Mouse (Mus musculus) liver, embryonic 13.5 days (tissue): ENCODE data around the gene Edn1. TPM values are rescaled to one million over a fixed set of nuclear protein-coding genes. Genes with fewer than 3 reads are reported as not detected.
A peak's percentile ranks its signal among the peaks of the same experiment; 100 is the strongest.

Experiments
- ATAC-seq: fragments of 200-750 bp; cut with Nextera tagmentation; 2 replicates; pipeline ENCODE4 v1.8.0; 2017; ENCODE audit warnings: low read depth, mild to moderate bottlenecking, moderate number of reproducible peaks, moderate library complexity
- DNase-seq: peaks from one replicate; pipeline ENCODE4 v3.0.0; 2022
- H3K27ac ChIP-seq: fragments of 300-500 bp; sonication (generic); 2 replicates; pipeline ENCODE4 v1.5.1; 2015; ENCODE audit warnings: moderate library complexity, mild to moderate bottlenecking, inconsistent platforms
- H3K27me3 ChIP-seq: fragments of 300-500 bp; sonication (generic); 2 replicates; pipeline ENCODE4 v1.6.1; 2015; ENCODE audit warnings: mild to moderate bottlenecking, inconsistent platforms
- H3K36me3 ChIP-seq: fragments of 300-500 bp; sonication (generic); 2 replicates; pipeline ENCODE4 v1.6.1; 2015; ENCODE audit warnings: mild to moderate bottlenecking, inconsistent platforms
- H3K4me1 ChIP-seq: fragments of 300-500 bp; sonication (generic); replicated peaks from 2 replicates; pipeline ENCODE4 v1.6.1; 2015; ENCODE audit warnings: inconsistent platforms
- H3K4me2 ChIP-seq: fragments of 300-500 bp; sonication (generic); 2 replicates; pipeline ENCODE4 v1.6.1; 2015; ENCODE audit warnings: inconsistent platforms, mild to moderate bottlenecking, moderate library complexity
- H3K4me3 ChIP-seq: fragments of 300-500 bp; sonication (generic); replicated peaks from 2 replicates; pipeline ENCODE4 v1.5.1; 2015; ENCODE audit warnings: mild to moderate bottlenecking, inconsistent platforms
- H3K9ac ChIP-seq: fragments of 300-500 bp; sonication (generic); 2 replicates; pipeline ENCODE4 v1.6.1; 2015; ENCODE audit warnings: mild to moderate bottlenecking, inconsistent platforms
- H3K9me3 ChIP-seq: fragments of 300-500 bp; sonication (generic); replicated peaks from 2 replicates; pipeline ENCODE4 v1.6.1; 2016; ENCODE audit warnings: inconsistent platforms
- WGBS: fragments of 180-500 bp; shearing (Covaris S2); methylation state at CpG from one replicate; pipeline ENCODE4 v1.1.7; 2015; ENCODE audit not compliant: insufficient replicate concordance; 5-methylcytosine and 5-hydroxymethylcytosine counted together
- polyA plus RNA-seq: library from polyadenylated mRNA; unstranded; fragments of >200 nt; fragmentation: Nextera tagmentation; extraction: Ambion mirVana; gene quantifications from 2 replicates; pipeline ENCODE4 v1.2.1, GENCODE M21; 2015

Edn1 gene
- polyA plus RNA-seq: 0.46 and 0.53 TPM in 2 replicates

DNA sequence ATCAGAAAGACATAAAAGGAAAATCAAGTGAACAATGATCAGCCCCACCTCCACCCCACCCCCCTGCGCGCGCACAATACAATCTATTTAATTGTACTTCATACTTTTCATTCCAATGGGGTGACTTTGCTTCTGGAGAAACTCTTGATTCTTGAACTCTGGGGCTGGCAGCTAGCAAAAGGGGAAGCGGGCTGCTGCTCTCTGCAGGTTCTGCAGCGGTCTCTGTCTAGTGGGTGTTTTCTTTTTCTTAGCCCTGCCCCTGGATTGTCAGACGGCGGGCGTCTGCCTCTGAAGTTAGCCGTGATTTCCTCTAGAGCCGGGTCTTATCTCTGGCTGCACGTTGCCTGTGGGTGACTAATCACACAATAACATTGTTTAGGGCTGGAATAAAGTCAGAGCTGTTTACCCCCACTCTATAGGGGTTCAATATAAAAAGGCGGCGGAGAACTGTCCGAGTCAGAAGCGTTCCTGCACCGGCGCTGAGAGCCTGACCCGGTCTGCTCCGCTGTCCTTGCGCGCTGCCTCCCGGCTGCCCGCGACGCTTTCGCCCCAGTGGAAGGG lies at the start of gene Edn1:
TSS of gene Edn1 (plus strand) at position 316 of the 561 bp plus-strand sequence.
- Histone ChIP-seq H3K27me3 (peaks cover 68% of the 10 kb centered on the region), H3K9me3 (no peaks in the 10 kb centered on the region), H3K9ac (no peak within 1 kb of the TSS), H3K4me3 (peak within 1 kb of the TSS; percentile 43), H3K27ac (no peak within 1 kb of the TSS), H3K4me2 (peak within 1 kb of the TSS; percentile 58), H3K4me1 (0 out of 2 replicates have a peak, but pooled peaks cover 3% of the 10 kb centered on the region), H3K36me3 (no peaks in the 10 kb centered on the region)
- ATAC-seq (peak; percentile 68), DNase-seq (peak; percentile 30)
- under 1% methylated on average over 26 of the region's 26 CpGs for WGBS

DNA sequence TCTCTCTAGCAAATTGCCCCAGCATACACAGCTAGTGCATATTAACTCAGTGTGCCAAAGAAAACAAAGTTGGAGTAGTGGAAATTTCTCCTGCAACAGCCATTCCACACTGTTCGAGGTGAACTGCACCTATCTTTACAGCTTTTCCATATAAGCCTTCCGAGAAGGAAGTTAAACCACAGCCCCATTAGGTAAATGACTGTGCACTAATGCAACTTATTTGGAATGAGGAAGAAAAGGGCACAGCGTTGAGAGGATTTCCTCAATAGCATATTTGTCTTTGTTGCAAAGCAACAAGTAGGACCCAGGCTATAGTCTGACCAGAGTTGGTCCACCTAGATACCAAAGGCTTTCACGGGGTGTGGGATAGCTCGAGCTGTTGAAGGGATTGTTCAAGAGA lies 47.5 kb upstream of the Edn1 start:
- Histone ChIP-seq H3K4me3 (no peak overlapping the region), H3K4me2 (no peak overlapping the region), H3K9me3 (no peaks in the 10 kb centered on the region), H3K27ac (no peak overlapping the region), H3K9ac (no peak overlapping the region), H3K27me3 (no peaks in the 10 kb centered on the region), H3K4me1 (no peaks in the 10 kb centered on the region), H3K36me3 (no peaks in the 10 kb centered on the region)
- WGBS: 32% methylated on average over 5 of the region's 5 CpGs
- DNase-seq (no peak), ATAC-seq (no peak)

DNA sequence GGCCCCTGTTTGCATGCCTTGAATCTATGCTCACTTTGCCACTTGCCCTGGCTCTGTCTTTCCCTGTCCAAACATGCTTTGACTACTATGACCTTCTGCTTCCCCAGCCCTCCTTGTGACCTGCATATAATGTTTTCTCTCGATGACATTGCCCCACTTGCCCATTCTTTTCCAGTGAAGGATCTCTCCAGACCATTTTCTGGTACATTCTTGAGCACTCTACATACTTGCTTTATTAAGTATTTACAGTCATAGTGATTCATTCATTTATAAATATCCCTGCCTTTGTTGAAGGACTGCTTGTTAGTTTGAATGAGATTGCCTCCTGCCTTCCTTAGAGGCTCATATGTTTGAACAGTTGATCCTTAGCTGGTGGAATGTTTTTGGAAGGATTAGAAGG lies 46.2 kb upstream of the Edn1 start:
- 59% methylated on average over 1 of the region's 1 CpGs for WGBS

DNA sequence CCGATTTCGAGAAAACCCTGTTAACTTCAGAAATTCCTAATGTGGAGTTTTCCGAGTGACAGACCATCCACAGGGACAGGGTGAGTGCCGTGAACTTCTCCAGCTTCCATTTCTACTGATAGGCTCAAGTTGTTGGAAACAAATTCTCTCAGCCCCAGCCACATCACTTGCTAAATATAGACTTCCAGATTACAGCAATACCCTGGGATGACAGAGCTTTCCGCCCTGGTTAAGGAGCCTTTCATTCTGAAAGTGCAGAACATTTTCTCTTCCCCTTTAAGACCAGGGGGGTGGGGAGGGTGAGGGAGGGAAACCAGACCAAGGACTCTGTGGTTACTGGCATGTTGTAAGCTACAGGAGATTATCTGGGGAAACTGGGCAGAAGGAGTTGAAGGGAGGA lies 42.9 kb upstream of the Edn1 start:
- H3K4me2 ChIP-seq: no peak overlapping the region
- no peak overlapping the region for H3K9ac ChIP-seq
- no peak overlapping the region for H3K27ac ChIP-seq
- WGBS: 36% methylated on average over 5 of the region's 5 CpGs
- no peaks in the 10 kb centered on the region for H3K4me1 ChIP-seq
- ATAC-seq (no peak), DNase-seq (no peak)
- no peaks in the 10 kb centered on the region for H3K9me3 ChIP-seq
- H3K27me3 ChIP-seq: no peaks in the 10 kb centered on the region
- H3K36me3 ChIP-seq: no peaks in the 10 kb centered on the region
- no peak overlapping the region for H3K4me3 ChIP-seq

More for the DNA sequence above, 46.2 kb upstream of the Edn1 start:
- no peaks in the 10 kb centered on the region for H3K9me3 ChIP-seq
- no peak overlapping the region for H3K27ac ChIP-seq
- no peak overlapping the region for H3K9ac ChIP-seq
- no peaks in the 10 kb centered on the region for H3K27me3 ChIP-seq
- no peaks in the 10 kb centered on the region for H3K36me3 ChIP-seq
- no peak overlapping the region for H3K4me3 ChIP-seq
- H3K4me2 ChIP-seq: no peak overlapping the region
- ATAC-seq (no peak), DNase-seq (no peak)
- no peaks in the 10 kb centered on the region for H3K4me1 ChIP-seq

DNA sequence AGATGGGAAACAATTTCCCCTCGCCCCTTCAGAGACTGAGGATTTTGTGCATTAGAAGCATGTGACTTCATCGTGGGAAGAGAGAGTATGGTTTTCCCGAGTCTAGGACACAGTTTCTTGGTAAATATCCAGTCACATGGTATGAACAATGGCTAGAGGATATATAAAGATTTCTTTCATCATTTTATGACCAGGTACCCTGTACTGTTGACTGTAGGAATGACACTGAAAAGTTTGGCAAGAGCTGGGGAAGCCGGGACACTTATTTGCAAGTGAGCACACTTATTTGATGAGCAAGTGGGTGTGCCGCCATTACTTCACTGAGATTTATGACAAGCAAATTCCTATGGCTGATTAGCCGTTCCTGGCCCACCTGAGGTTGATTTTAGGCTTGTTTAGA lies 40.6 kb upstream of the Edn1 start:
- ATAC-seq (no peak), DNase-seq (no peak)
- Histone ChIP-seq H3K4me2 (no peak overlapping the region), H3K27ac (no peak overlapping the region), H3K27me3 (no peaks in the 10 kb centered on the region), H3K4me1 (no peaks in the 10 kb centered on the region), H3K36me3 (no peaks in the 10 kb centered on the region), H3K4me3 (no peak overlapping the region), H3K9ac (no peak overlapping the region), H3K9me3 (no peaks in the 10 kb centered on the region)
- whole genome bisulfite sequencing: 71% methylated on average over 6 of the region's 6 CpGs

DNA sequence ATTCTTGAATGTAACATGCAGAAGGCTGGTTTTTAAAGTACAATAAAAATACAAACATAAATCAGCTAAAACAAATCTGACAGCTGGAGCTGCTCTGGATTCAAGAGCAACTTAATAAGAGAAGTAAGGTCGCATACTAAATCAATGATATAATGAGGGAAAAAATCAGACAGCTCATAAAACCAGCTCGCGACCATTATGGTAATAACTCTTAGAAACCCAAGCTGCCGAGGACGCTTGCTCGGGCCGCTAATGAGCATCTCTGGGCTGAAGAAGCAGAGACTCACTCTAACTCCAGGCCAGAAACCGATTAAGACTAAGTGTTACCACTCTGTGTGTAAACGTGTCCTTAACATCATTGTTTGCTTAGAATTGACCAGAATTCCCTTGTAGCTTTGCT lies 31.2 kb upstream of the Edn1 start:
- no peaks in the 10 kb centered on the region for H3K4me1 ChIP-seq
- 73% methylated on average over 9 of the region's 9 CpGs for WGBS
- H3K9ac ChIP-seq: no peak overlapping the region
- DNase-seq: no peak
- H3K9me3 ChIP-seq: no peaks in the 10 kb centered on the region
- no peak overlapping the region for H3K27ac ChIP-seq
- no peak overlapping the region for H3K4me2 ChIP-seq
- no peak overlapping the region for H3K4me3 ChIP-seq
- ATAC-seq: no peak
- H3K36me3 ChIP-seq: no peaks in the 10 kb centered on the region
- no peaks in the 10 kb centered on the region for H3K27me3 ChIP-seq

DNA sequence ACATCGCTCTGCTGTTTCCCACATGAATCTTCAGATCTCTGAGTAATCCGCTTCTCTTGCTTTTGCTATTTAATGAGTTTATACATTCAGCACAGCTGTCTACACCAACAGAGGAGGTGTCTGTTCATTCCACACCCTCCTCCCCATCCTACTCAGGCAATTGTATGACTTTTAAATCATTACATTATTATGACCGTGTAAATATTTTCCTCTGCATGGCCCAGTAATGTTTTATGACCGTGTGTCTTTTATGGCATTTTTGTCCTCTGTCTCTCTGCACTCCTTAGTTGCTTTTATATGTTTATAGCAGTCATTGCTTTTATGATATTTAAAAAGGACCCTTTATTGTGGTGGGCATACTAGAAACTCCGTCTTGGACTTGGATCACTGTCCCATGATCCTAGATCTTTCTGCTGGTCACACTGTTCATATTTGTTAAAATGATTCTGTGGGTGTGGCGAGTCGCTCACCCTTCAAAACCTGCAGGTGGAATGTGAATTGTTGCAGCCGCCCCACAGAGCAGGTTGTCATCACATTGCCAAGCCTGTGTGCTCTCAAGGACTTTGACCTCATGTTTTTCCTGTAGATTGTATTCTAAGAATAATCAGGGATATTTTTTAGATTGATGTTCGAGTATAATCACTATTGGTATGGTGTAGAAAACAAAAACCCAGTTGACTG lies 24.4 kb upstream of the Edn1 start:
- no peak overlapping the region for H3K9ac ChIP-seq
- no peaks in the 10 kb centered on the region for H3K27me3 ChIP-seq
- no peaks in the 10 kb centered on the region for H3K9me3 ChIP-seq
- DNase-seq (no peak), ATAC-seq (no peak)
- no peaks in the 10 kb centered on the region for H3K36me3 ChIP-seq
- H3K4me3 ChIP-seq: no peak overlapping the region
- no peak overlapping the region for H3K27ac ChIP-seq
- no peak overlapping the region for H3K4me2 ChIP-seq
- no peaks in the 10 kb centered on the region for H3K4me1 ChIP-seq
- WGBS: 65% methylated on average over 9 of the region's 9 CpGs

DNA sequence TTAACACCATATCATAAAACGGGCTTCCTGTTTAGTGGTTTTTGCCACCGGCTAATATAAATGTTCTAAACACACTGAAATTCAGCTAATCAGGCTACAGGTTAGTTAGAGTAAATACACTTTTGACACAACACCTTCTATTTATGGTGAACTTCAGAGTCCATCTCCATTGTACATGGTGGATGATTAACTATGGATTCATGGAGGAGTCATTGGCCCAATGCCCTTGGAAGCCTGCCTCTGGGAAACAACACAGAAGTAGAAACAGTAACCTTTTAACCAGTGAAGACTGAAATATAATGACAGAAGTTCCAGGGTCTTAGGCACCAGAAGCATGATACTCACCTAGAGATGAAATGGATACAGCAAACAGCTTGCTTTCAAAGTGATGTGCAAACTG lies 23.5 kb upstream of the Edn1 start:
- Histone ChIP-seq H3K4me1 (no peaks in the 10 kb centered on the region), H3K36me3 (no peaks in the 10 kb centered on the region), H3K27ac (no peak overlapping the region), H3K9ac (no peak overlapping the region), H3K4me3 (no peak overlapping the region), H3K4me2 (no peak overlapping the region), H3K27me3 (no peaks in the 10 kb centered on the region), H3K9me3 (no peaks in the 10 kb centered on the region)
- ATAC-seq (no peak), DNase-seq (no peak)
- WGBS: 56% methylated on average over 2 of the region's 2 CpGs

DNA sequence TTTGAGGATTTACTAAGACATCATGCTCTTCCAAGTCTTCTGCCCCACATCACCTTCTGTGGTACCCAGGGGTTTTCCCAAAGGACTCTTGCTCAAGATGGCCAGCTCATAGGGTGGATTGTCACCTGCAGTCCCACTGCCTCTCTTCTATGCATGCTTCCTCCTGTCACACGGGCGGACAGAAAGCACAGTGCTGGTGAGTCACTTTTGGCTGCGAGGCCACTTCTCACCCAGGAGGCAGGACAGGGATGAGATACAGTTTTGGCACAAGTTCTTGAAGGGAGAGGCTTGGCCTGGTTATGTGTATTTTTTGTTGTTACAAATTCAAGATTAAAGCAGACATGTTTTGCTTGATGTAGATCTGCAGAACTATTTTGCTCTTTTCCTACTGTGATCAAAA lies 15.4 kb upstream of the Edn1 start:
- ATAC-seq: no peak
- no peak overlapping the region for H3K4me2 ChIP-seq
- H3K4me1 ChIP-seq: no peaks in the 10 kb centered on the region
- H3K27me3 ChIP-seq: no peaks in the 10 kb centered on the region
- no peaks in the 10 kb centered on the region for H3K9me3 ChIP-seq
- no peak for DNase-seq
- no peak overlapping the region for H3K27ac ChIP-seq
- H3K4me3 ChIP-seq: no peak overlapping the region
- WGBS: 59% methylated on average over 3 of the region's 3 CpGs
- no peak overlapping the region for H3K9ac ChIP-seq
- H3K36me3 ChIP-seq: no peaks in the 10 kb centered on the region

DNA sequence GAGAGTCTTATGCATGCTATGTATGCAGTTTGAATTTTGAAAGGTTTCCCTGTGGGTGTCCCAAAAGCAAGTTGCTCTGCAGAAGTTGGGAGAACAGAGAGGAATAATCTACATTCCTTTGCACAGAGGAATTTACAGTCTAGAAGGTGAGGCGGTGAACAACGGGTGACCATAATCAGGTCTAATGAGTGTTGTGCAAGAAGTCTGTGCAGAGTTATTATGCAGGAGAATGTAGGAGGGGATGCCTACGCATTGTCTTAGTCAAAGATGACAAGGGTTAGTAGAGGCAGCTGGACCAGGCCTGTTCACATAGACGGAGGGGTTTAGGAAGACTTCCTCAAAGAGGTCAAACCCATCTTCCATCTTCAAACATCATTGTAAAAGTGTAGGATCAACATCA lies 14.5 kb upstream of the Edn1 start:
- Histone ChIP-seq H3K4me2 (no peak overlapping the region), H3K27me3 (no peaks in the 10 kb centered on the region), H3K9ac (no peak overlapping the region), H3K4me3 (no peak overlapping the region), H3K36me3 (no peaks in the 10 kb centered on the region), H3K4me1 (no peaks in the 10 kb centered on the region), H3K9me3 (no peaks in the 10 kb centered on the region), H3K27ac (no peak overlapping the region)
- DNase-seq (no peak), ATAC-seq (no peak)
- 72% methylated on average over 4 of the region's 4 CpGs for WGBS

DNA sequence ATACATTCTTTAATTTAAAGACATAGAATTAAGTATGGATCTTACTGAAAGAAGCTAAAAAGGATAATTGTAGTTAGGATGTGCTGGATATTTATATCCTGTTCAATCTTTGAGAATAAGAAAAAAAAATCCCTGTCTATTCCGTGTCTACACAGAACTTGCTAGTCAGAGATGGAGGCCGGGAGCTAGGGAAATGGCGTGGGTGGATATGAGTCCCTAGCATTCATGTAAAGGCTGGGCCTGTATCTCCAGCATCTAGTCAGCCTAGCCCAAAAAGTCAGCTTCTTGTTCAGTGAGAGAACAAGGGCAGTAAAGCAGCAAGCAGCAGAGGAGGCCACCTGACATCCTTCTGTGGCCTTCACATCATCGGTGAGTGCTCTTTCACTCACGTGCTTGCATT lies 8.7 kb upstream of the Edn1 start:
- H3K4me3 ChIP-seq: no peak overlapping the region
- H3K27ac ChIP-seq: no peak overlapping the region
- no peaks in the 10 kb centered on the region for H3K27me3 ChIP-seq
- DNase-seq: no peak
- H3K4me1 ChIP-seq: no peaks in the 10 kb centered on the region
- no peaks in the 10 kb centered on the region for H3K36me3 ChIP-seq
- WGBS: 68% methylated on average over 5 of the region's 5 CpGs
- H3K4me2 ChIP-seq: no peak overlapping the region
- H3K9ac ChIP-seq: no peak overlapping the region
- no peaks in the 10 kb centered on the region for H3K9me3 ChIP-seq
- no peak for ATAC-seq

DNA sequence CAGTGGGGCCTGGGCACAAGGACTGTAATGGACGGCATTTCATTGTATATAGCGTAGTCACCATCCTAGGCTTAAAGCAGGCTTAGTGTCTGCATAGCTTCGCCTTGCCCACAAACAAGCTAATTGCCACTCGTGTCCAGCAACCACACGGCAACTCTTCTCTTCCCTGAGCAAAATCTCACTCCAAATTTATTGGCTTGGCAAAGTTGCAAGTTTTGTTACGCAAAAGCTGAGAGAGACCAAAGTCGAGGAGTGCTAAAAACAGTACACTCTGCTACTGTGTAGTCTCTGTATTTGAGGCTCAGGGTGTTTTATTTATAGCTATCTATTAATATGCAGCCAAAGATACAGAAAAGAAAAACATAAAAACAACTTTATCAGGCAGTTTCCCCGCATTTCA lies 3.0 kb upstream of the Edn1 start:
- Histone ChIP-seq H3K9ac (no peak overlapping the region), H3K4me3 (no peak overlapping the region), H3K4me2 (no peak overlapping the region), H3K27ac (no peak overlapping the region), H3K9me3 (no peaks in the 10 kb centered on the region), H3K4me1 (0 out of 2 replicates have a peak, but pooled peaks cover 3% of the 10 kb centered on the region), H3K27me3 (peaks cover 46% of the 10 kb centered on the region), H3K36me3 (no peaks in the 10 kb centered on the region)
- ATAC-seq: no peak
- 66% methylated on average over 8 of the region's 8 CpGs for WGBS
- no peak for DNase-seq
